19 mouse cellular contexts compared by ENCODE assay signal in the genomic region with DNA sequence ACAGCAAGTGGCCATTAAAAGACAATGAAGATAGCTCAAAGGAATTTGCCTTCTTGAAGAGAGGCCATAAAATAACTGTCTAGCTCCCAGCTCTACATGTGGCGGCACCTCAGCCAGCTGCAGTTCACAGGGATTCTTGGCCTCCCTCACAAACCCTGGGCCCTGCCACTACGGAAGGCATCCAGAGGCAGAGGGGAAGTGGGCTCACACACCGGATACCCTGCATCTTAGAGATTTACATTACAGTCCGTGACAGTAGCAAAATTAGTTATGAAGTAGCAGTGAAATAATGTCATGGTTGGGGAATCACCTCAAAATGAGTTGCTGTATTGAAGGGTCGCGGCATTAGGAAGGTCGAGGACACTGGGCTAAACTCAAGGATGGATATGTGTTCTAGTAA. TPM values are rescaled to one million over a fixed set of nuclear protein-coding genes. Genes with fewer than 3 reads are reported as not detected.
DNase-seq lines count a peak whose midpoint lies in the region; ATAC-seq and TF ChIP-seq lines count a peak whose summit lies in the region.
"Had no signal": no experiment of that assay in that cellular context is flagged by ENCODE, and none has a peak within 500 bp of the region (broad histone marks: within the 10 kb centered on the region; RNA-seq: fewer than 3 reads in every experiment).

No protein-coding gene starts in this region.

- no peak for ATAC-seq in midbrain, embryonic 11.5 days (ENCODE audit: low FRiP score)
- no peak for ATAC-seq in midbrain, embryonic 16.5 days
- ATAC-seq in megakaryocyte progenitor cell, adult 5-6 weeks (replicated peaks; ENCODE audit: poor library complexity) = peak; percentile 49
- no peak for ATAC-seq in cerebellum, adult (ENCODE audit: insufficient number of reproducible peaks, low FRiP score, low TSS enrichment)
- ATAC-seq in stomach, postnatal 0 days (ENCODE audit: low FRiP score, low TSS enrichment) = no peak
- ATAC-seq: forebrain, embryonic 14.5 days; intestine, embryonic 15.5 days; lung, postnatal 0 days; Patski had no signal

- H3K9me3 ChIP-seq in midbrain, embryonic 11.5 days (ENCODE audit: control insufficient read depth, low read length) = no peaks in the 10 kb centered on the region
- H3K9me3 ChIP-seq in midbrain, embryonic 16.5 days (replicated peaks; ENCODE audit: control insufficient read depth, low read length, poor library complexity, severe bottlenecking) = no peaks in the 10 kb centered on the region
- no peaks in the 10 kb centered on the region for H3K9me3 ChIP-seq in stomach, postnatal 0 days (ENCODE audit: control insufficient read depth, low read length)
- H3K9me3 ChIP-seq: hindbrain, embryonic 10.5 days; intestine, embryonic 15.5 days; liver, embryonic 13.5 days; midbrain, embryonic 12.5 days had no signal

- no peak for TF ChIP-seq CTCF in stomach, postnatal 0 days (IDR thresholded peaks at IDR 0.05; ENCODE audit: low read depth)

- peaks cover under 1% of the 10 kb centered on the region; the same call in 1 of the 2 replicates for H3K4me1 ChIP-seq in midbrain, embryonic 11.5 days (ENCODE audit: control insufficient read depth, insufficient read depth, low read length)
- H3K4me1 ChIP-seq in midbrain, embryonic 16.5 days (ENCODE audit: control insufficient read depth, insufficient read depth, low read length) = peaks cover 2% of the 10 kb centered on the region; the same call in 1 of the 2 replicates
- peaks cover under 1% of the 10 kb centered on the region; the same call in 1 of the 2 replicates for H3K4me1 ChIP-seq in stomach, postnatal 0 days (replicated peaks; ENCODE audit: control insufficient read depth, insufficient read depth)

- H3K27ac ChIP-seq in midbrain, embryonic 11.5 days (ENCODE audit: low read depth, low read length) = no peak overlapping the region
- no peak overlapping the region for H3K27ac ChIP-seq in midbrain, embryonic 16.5 days (ENCODE audit: low read length)
- H3K27ac ChIP-seq in stomach, postnatal 0 days (replicated peaks) = no peak overlapping the region
- H3K27ac ChIP-seq: hindbrain, embryonic 10.5 days; intestine, embryonic 15.5 days; liver, embryonic 13.5 days; midbrain, embryonic 12.5 days had no signal

- H3K9ac ChIP-seq in midbrain, embryonic 11.5 days (ENCODE audit: low read length) = no peak overlapping the region
- no peak overlapping the region for H3K9ac ChIP-seq in midbrain, embryonic 16.5 days (ENCODE audit: low read depth, low read length)
- H3K9ac ChIP-seq in stomach, postnatal 0 days (ENCODE audit: low read length) = no peak overlapping the region
- H3K9ac ChIP-seq: intestine, embryonic 15.5 days; liver, embryonic 13.5 days; midbrain, embryonic 12.5 days had no signal

- H3K27me3 ChIP-seq in midbrain, embryonic 11.5 days (ENCODE audit: control insufficient read depth, insufficient read depth, low read length) = no peaks in the 10 kb centered on the region
- no peaks in the 10 kb centered on the region for H3K27me3 ChIP-seq in midbrain, embryonic 16.5 days (ENCODE audit: control insufficient read depth, insufficient read depth, low read depth, low read length)
- H3K27me3 ChIP-seq in stomach, postnatal 0 days (ENCODE audit: control insufficient read depth, insufficient read depth, low read length) = no peaks in the 10 kb centered on the region
- H3K27me3 ChIP-seq: intestine, embryonic 15.5 days; liver, embryonic 13.5 days; midbrain, embryonic 12.5 days; Patski had no signal

- 92% methylated on average over 7 of the region's 7 CpGs for WGBS in midbrain, embryonic 11.5 days
- 87% methylated on average over 7 of the region's 7 CpGs for WGBS in midbrain, embryonic 16.5 days
- WGBS in stomach, postnatal 0 days = 85% methylated on average over 7 of the region's 7 CpGs

- no peak for TF ChIP-seq EP300 in stomach, postnatal 0 days (optimal IDR thresholded peaks at IDR 0.05)

- no peak overlapping the region for H3K4me2 ChIP-seq in midbrain, embryonic 11.5 days
- no peak overlapping the region for H3K4me2 ChIP-seq in midbrain, embryonic 16.5 days (ENCODE audit: low read length)
- H3K4me2 ChIP-seq in stomach, postnatal 0 days (replicated peaks; ENCODE audit: low read depth) = no peak overlapping the region
- H3K4me2 ChIP-seq: intestine, embryonic 15.5 days; liver, embryonic 13.5 days; midbrain, embryonic 12.5 days had no signal

- peak; percentile 54 for DNase-seq in midbrain, embryonic 11.5 days (ENCODE audit: low spot score, missing footprints)
- DNase-seq in Muller cell, postnatal 12 days (ENCODE audit: inconsistent ontology term) = peak; percentile 21
- DNase-seq in thymus, postnatal 4 days = peak; percentile 52
- DNase-seq in stomach, postnatal 0 days (ENCODE audit: low spot score) = no peak
- DNase-seq: cerebellum, adult 8-10 months; heart, adult 11 months; kidney, postnatal 25 days; layer of hippocampus, postnatal 36 days; liver, embryonic 13.5 days had no signal

- no peaks in the 10 kb centered on the region; the same call in 1 of the 2 replicates for H3K36me3 ChIP-seq in midbrain, embryonic 11.5 days (ENCODE audit: control insufficient read depth, insufficient read depth, low read length)
- 0 out of 2 replicates have a peak, but pooled peaks cover 5% of the 10 kb centered on the region for H3K36me3 ChIP-seq in midbrain, embryonic 16.5 days (ENCODE audit: control insufficient read depth, insufficient read depth, low read length)
- H3K36me3 ChIP-seq in stomach, postnatal 0 days (ENCODE audit: control insufficient read depth, insufficient read depth, low read length) = no peaks in the 10 kb centered on the region; the same call in 1 of the 2 replicates
- H3K36me3 ChIP-seq: intestine, embryonic 15.5 days; liver, embryonic 13.5 days; midbrain, embryonic 12.5 days had no signal

- no peak overlapping the region for H3K4me3 ChIP-seq in midbrain, embryonic 11.5 days (ENCODE audit: low read depth, low read length)
- no peak overlapping the region for H3K4me3 ChIP-seq in midbrain, embryonic 16.5 days (ENCODE audit: low read depth, low read length)
- H3K4me3 ChIP-seq in stomach, postnatal 0 days (ENCODE audit: low read depth, low read length) = no peak overlapping the region
- H3K4me3 ChIP-seq: hindbrain, embryonic 10.5 days; intestine, embryonic 15.5 days; liver, embryonic 13.5 days; midbrain, embryonic 12.5 days; myocyte had no signal

RNA-seq across cellular contexts. Expression of a gene that starts 4.8 kb away (rescaled TPM):
- polyA plus RNA-seq in midbrain, embryonic 11.5 days (2014; fragmentation: Nextera tagmentation; extraction: Ambion mirVana) = 6.6 and 7.4 TPM in 2 replicates
- 15.0 and 15.2 TPM in 2 replicates for polyA plus RNA-seq in midbrain, embryonic 16.5 days (2015; fragmentation: Nextera tagmentation; extraction: Ambion mirVana)
- total RNA-seq in megakaryocyte progenitor cell, adult 5-6 weeks (2015) = 4.2 TPM in 2 replicates
- 4.2 and 4.7 TPM in 2 replicates for total RNA-seq in megakaryocyte progenitor cell, adult 5-6 weeks (2017)
- polyA plus RNA-seq in stomach, postnatal 0 days (2015; fragmentation: Nextera tagmentation; extraction: Ambion mirVana) = 3.2 and 3.7 TPM in 2 replicates

RNA-seq across cellular contexts. Expression of a gene that starts 12.0 kb away (rescaled TPM):
- polyA plus RNA-seq in midbrain, embryonic 11.5 days (2014; fragmentation: Nextera tagmentation; extraction: Ambion mirVana) = 24.5 and 27.5 TPM in 2 replicates
- 19.1 and 20.9 TPM in 2 replicates for polyA plus RNA-seq in midbrain, embryonic 16.5 days (2015; fragmentation: Nextera tagmentation; extraction: Ambion mirVana)
- total RNA-seq in megakaryocyte progenitor cell, adult 5-6 weeks (2015) = 10.6 and 11.1 TPM in 2 replicates
- 8.8 and 10.2 TPM in 2 replicates for total RNA-seq in megakaryocyte progenitor cell, adult 5-6 weeks (2017)
- polyA plus RNA-seq in stomach, postnatal 0 days (2015; fragmentation: Nextera tagmentation; extraction: Ambion mirVana) = 17.6 and 18.0 TPM in 2 replicates

RNA-seq across cellular contexts. Expression of a gene that starts 40.9 kb away (rescaled TPM):
- 2.0 and 3.1 TPM in 2 replicates for polyA plus RNA-seq in midbrain, embryonic 11.5 days (2014; fragmentation: Nextera tagmentation; extraction: Ambion mirVana)
- polyA plus RNA-seq in midbrain, embryonic 16.5 days (2015; fragmentation: Nextera tagmentation; extraction: Ambion mirVana) = 2.5 and 2.7 TPM in 2 replicates
- 139 and 150 TPM in 2 replicates for total RNA-seq in megakaryocyte progenitor cell, adult 5-6 weeks (2015)
- total RNA-seq in megakaryocyte progenitor cell, adult 5-6 weeks (2017) = 155 and 185 TPM in 2 replicates
- 2.2 and 2.4 TPM in 2 replicates for polyA plus RNA-seq in stomach, postnatal 0 days (2015; fragmentation: Nextera tagmentation; extraction: Ambion mirVana)
